Mouse (Mus musculus) stomach, embryonic 15.5 days (tissue): ENCODE measurements at regions not wholly inside any gene's neighbourhood (a gene's known extent, or its start where the extent isn't known, plus 50 kb on each side); places are given as distances from the start of the nearest gene placed in this dataset.
A peak's percentile ranks its signal among the peaks of the same experiment; 100 is the strongest.

Experiments used
- ATAC-seq: fragments of 200-750 bp; cut with Nextera tagmentation; 2 replicates; pipeline ENCODE4 v1.8.0; 2017; ENCODE audit warnings: low read depth, moderate number of reproducible peaks, moderate TSS enrichment; ENCODE audit not compliant: insufficient read depth, low FRiP score
- H3K27ac ChIP-seq: fragments of 300-500 bp; sonication (generic); 2 replicates; pipeline ENCODE4 v1.5.1; 2015; ENCODE audit warnings: mild to moderate bottlenecking, inconsistent platforms
- H3K27me3 ChIP-seq: fragments of 300-500 bp; sonication (generic); replicated peaks from 2 replicates; pipeline ENCODE4 v1.6.1; 2015; ENCODE audit warnings: inconsistent platforms
- H3K36me3 ChIP-seq: fragments of 300-500 bp; sonication (generic); 2 replicates; pipeline ENCODE4 v1.6.1; 2015; ENCODE audit warnings: inconsistent platforms
- H3K4me1 ChIP-seq: fragments of 300-500 bp; sonication (generic); 2 replicates; pipeline ENCODE4 v1.6.1; 2015; ENCODE audit warnings: inconsistent platforms
- H3K4me2 ChIP-seq: fragments of 300-500 bp; sonication (generic); 2 replicates; pipeline ENCODE4 v1.6.1; 2015; ENCODE audit warnings: mild to moderate bottlenecking, inconsistent platforms
- H3K4me3 ChIP-seq: fragments of 300-500 bp; sonication (generic); replicated peaks from 2 replicates; pipeline ENCODE4 v1.5.1; 2015; ENCODE audit warnings: inconsistent platforms
- H3K9ac ChIP-seq: fragments of 300-500 bp; sonication (generic); 2 replicates; pipeline ENCODE4 v1.6.1; 2015; ENCODE audit warnings: inconsistent platforms
- H3K9me3 ChIP-seq: fragments of 300-500 bp; sonication (generic); 2 replicates; pipeline ENCODE4 v1.6.1; 2016; ENCODE audit warnings: inconsistent platforms
- WGBS: fragments of 180-500 bp; shearing (Covaris S2); methylation state at CpG from one replicate; pipeline ENCODE4 v1.1.7; 2015; 5-methylcytosine and 5-hydroxymethylcytosine counted together

GRCm38 (mm10) chr1:156996084-156996880, 56.9 kb upstream of the Ralgps2 start:
- 84% methylated on average over 10 of the region's 10 CpGs for WGBS
- Histone ChIP-seq H3K9ac (no peak overlapping the region), H3K4me3 (no peak overlapping the region), H3K4me1 (peaks cover 5% of the 10 kb centered on the region), H3K27me3 (no peaks in the 10 kb centered on the region), H3K9me3 (no peaks in the 10 kb centered on the region), H3K4me2 (no peak overlapping the region), H3K27ac (no peak overlapping the region), H3K36me3 (no peaks in the 10 kb centered on the region)
- ATAC-seq, result no peak

DNA sequence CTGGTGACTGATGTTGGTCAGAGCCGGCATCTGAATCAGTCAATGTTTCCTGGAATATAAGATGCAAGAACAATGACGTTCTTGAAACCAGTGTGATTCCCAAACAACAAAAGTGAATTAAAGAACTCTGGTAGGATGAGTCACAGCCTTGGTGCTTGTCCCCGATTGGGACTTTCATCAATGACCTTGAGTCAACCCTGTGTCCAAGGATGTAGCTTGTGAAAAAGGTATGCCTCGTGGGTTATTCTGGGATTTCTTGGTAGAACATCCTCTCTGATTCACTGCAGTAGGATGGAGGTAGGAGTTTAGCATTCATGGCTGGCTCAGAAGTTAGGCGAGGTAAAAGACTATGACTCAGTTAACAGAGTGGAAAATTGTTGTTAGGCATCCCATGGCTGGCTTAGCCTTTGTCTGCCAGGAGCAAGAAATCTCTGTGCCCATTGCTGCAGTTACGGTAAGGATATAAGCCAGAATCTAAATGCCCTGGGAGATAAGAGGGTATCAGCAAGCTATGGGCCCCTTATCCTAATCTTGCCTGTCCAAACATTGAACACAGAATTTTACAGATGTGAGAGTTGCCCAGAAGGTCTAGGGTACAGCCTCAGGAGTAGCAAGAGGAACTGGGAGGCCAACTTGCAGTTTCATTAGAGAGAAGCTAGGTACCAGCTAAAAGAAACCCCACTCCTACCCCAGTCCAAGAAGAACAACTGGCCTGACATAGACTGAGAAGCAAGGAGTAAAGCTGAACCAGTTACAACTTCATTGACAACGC, 55.9 kb upstream of the Ralgps2 start:
- Histone ChIP-seq H3K9ac (no peak overlapping the region), H3K4me2 (no peak overlapping the region), H3K9me3 (no peaks in the 10 kb centered on the region), H3K27me3 (no peaks in the 10 kb centered on the region), H3K4me3 (no peak overlapping the region), H3K36me3 (no peaks in the 10 kb centered on the region), H3K27ac (no peak overlapping the region), H3K4me1 (peaks cover 12% of the 10 kb centered on the region)
- no peak for ATAC-seq
- 84% methylated on average over 7 of the region's 7 CpGs for WGBS

DNA sequence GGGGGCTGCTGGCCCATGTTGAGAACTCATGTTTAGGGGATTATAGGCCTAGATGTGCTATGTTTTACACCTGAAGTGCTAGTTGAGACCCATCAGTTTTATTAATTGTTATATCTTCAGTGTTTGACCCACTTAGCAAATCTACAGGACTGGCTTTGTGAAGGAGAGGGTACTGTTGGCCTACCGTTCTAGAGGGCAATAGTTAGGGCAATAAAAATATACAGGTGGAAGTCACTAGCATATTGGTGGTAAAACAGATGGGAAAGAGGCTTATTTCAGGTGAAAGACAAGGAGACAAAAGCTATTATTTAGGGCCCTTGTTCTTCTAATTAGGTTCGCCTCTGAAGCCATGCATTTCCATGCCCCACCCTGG, 55.2 kb upstream of the Ralgps2 start:
- no peak overlapping the region for H3K27ac ChIP-seq
- H3K4me1 ChIP-seq, result peaks cover 7% of the 10 kb centered on the region; the same call in 1 of the 2 replicates
- 85% methylated on average over 2 of the region's 2 CpGs for WGBS
- H3K4me3 ChIP-seq, result no peak overlapping the region
- no peaks in the 10 kb centered on the region for H3K27me3 ChIP-seq
- ATAC-seq, result no peak
- H3K9me3 ChIP-seq, result no peaks in the 10 kb centered on the region
- H3K4me2 ChIP-seq, result no peak overlapping the region
- no peak overlapping the region for H3K9ac ChIP-seq
- no peaks in the 10 kb centered on the region for H3K36me3 ChIP-seq

DNA sequence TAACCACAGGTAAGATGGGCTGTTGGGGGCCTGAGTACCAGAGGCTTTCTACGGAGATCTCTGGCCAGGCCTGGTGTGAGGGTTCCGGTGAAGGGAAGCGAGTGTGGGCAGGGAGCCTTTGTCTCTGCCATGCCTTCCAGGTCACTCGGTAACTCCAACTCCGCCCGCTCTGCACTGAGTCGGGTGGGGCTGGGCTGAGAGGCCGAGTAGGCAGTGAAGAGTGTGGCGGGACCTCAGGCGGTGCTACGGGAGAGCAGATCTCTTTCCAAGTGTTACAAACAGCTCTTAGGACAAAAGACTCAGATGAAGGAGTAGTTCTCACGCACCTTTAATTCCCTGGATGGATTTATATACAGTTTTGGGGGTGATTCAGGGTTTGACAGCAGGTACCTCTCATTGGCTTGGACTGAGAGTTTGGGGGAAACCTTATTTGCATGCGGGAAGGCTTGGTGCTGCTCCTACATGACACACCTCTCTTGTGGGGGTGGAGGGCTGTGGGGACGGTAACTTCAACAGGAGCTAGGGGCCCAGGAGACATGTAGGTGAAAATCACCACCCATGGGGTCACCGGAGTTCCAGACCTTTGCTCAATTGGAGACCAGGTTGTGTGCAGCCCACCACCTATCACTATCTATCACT, 54.7 kb upstream of the Ralgps2 start:
- Histone ChIP-seq H3K27ac (no peak overlapping the region), H3K36me3 (no peaks in the 10 kb centered on the region), H3K4me1 (peaks cover 7% of the 10 kb centered on the region; the same call in 1 of the 2 replicates), H3K4me3 (no peak overlapping the region), H3K9ac (no peak overlapping the region), H3K27me3 (no peaks in the 10 kb centered on the region), H3K4me2 (no peak overlapping the region), H3K9me3 (no peaks in the 10 kb centered on the region)
- 66% methylated on average over 15 of the region's 15 CpGs for WGBS
- ATAC-seq, result 0 out of 2 replicates have a peak, but pooled peaks have one; percentile 37

- no peaks in the 10 kb centered on the region for H3K9me3 ChIP-seq
- no peak overlapping the region for H3K9ac ChIP-seq
- H3K4me2 ChIP-seq, result no peak overlapping the region
- H3K36me3 ChIP-seq, result no peaks in the 10 kb centered on the region
- H3K27ac ChIP-seq, result no peak overlapping the region
- peaks cover 7% of the 10 kb centered on the region; the same call in 1 of the 2 replicates for H3K4me1 ChIP-seq
- WGBS, result 74% methylated on average over 3 of the region's 3 CpGs
- no peak overlapping the region for H3K4me3 ChIP-seq
- no peaks in the 10 kb centered on the region for H3K27me3 ChIP-seq
- ATAC-seq, result no peak
These were observed 53.7 kb upstream of the Ralgps2 start for GRCm38 (mm10) chr1:156993105-156993504.

DNA sequence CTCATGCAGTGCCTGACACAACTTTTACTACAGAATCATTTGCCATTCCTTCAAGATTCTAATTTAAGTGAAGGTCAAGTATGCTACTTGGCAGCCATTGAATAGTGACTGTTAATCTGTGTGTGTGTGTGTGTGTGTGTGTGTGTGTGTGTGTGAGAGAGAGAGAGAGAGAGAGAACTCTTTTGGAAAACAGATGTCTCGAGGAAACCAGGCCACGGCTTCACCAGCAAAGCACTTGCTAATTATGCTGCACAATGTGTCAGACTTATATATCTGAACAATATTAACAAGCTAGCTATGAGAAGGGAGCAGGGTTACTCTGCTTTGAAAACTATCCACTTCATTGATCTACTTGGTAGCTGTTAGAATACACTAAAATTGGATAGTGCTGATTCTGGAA, 53.1 kb upstream of the Ralgps2 start:
- WGBS, result 52% methylated on average over 2 of the region's 2 CpGs
- H3K4me1 ChIP-seq, result peaks cover 9% of the 10 kb centered on the region; the same call in 1 of the 2 replicates
- H3K27ac ChIP-seq, result no peak overlapping the region
- ATAC-seq, result no peak
- H3K27me3 ChIP-seq, result no peaks in the 10 kb centered on the region
- H3K9ac ChIP-seq, result no peak overlapping the region
- no peak overlapping the region for H3K4me2 ChIP-seq
- H3K36me3 ChIP-seq, result no peaks in the 10 kb centered on the region
- no peak overlapping the region for H3K4me3 ChIP-seq
- H3K9me3 ChIP-seq, result no peaks in the 10 kb centered on the region

DNA sequence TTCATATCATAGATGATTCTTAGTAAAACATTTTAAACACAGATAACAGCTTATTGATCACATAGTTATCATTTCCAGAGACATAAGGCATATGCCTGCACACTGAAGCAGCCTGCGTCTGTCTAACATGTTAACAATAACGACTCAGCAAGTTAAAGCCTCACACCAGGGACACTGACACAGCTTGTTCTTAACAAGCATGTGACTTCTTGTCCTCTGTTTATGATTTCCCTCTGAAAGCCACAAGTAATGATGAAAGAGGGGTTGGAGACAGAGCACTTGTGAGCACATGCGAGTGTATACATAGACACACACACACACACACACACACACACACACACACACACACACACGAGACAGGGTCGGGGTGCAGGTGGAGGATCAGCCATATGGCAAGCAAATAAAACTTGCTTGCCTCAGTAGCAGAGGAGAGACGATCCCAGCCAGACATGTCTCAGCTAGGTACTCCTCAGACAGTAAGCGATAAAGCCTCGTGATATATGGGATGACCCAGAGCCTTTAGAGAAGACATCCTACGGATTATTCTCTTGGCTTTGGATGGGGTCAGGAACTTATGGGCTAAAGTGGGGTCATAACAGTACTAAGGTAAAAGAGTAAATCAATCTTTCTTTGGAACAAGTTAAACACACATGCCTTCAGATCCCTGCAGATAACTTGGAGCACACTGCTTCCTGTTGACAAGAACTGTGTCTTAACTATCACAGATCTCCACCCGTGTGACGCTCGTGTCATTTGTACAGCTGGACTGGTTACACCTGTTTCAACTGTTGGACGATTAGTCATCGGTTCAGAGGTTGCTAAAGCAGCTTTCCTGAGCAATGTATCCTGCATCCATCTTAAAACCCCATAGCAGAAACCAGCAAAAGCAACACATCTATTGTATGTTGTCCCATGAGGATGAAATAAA, 51.4 kb upstream of the Ralgps2 start:
- no peak overlapping the region for H3K9ac ChIP-seq
- H3K4me1 ChIP-seq, result peaks cover 9% of the 10 kb centered on the region; the same call in 1 of the 2 replicates
- H3K4me2 ChIP-seq, result 0 out of 2 replicates have a peak overlapping the region, but pooled peaks have one; percentile 16
- H3K27me3 ChIP-seq, result no peaks in the 10 kb centered on the region
- no peaks in the 10 kb centered on the region for H3K36me3 ChIP-seq
- 20% methylated on average over 14 of the region's 14 CpGs for WGBS
- peak; percentile 70; the same call in 1 of the 2 replicates for ATAC-seq
- no peak overlapping the region for H3K4me3 ChIP-seq
- H3K9me3 ChIP-seq, result no peaks in the 10 kb centered on the region
- H3K27ac ChIP-seq, result peak overlapping the region; percentile 71

- H3K27me3 ChIP-seq, result no peaks in the 10 kb centered on the region
- peaks cover 9% of the 10 kb centered on the region; the same call in 1 of the 2 replicates for H3K4me1 ChIP-seq
- H3K9ac ChIP-seq, result no peak overlapping the region
- H3K4me3 ChIP-seq, result no peak overlapping the region
- WGBS, result 20% methylated on average over 9 of the region's 9 CpGs
- no peaks in the 10 kb centered on the region for H3K9me3 ChIP-seq
- H3K36me3 ChIP-seq, result no peaks in the 10 kb centered on the region
- H3K4me2 ChIP-seq, result no peak overlapping the region
- no peak overlapping the region; the same call in 1 of the 2 replicates for H3K27ac ChIP-seq
- no peak for ATAC-seq
These were observed 50.7 kb upstream of the Ralgps2 start for GRCm38 (mm10) chr1:156990112-156990511.

DNA sequence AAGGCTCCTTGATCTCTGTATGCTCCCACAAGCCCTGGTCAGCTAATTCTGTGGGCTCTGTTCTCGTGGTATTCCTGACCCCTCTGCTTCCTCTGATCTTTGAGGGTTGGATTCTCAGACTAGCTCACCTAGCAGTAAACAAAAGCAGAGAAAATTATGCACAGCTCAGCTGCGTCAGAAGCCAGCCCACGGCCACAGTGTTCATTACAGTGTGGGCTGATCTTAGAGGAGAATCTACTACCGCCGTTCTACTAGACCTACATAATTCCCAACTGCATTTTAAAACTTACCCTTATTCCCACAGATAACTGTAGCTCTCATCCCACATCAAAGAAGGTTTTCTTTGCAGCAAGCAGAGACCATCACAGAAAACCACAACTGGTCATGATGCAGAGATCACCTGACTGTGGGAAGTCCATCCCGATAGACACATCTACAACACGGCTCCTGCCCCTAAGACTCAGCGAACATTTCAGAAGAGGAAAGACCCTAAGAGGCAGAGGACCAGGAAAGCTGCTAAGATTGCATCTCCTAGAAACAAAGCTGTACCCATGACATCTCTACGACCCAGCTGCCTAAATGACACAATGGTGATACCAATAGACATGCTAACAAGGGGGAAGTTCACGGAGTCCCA, 49.8 kb upstream of the Ralgps2 start:
- peaks cover 9% of the 10 kb centered on the region; the same call in 1 of the 2 replicates for H3K4me1 ChIP-seq
- H3K27me3 ChIP-seq, result no peaks in the 10 kb centered on the region
- no peaks in the 10 kb centered on the region for H3K36me3 ChIP-seq
- no peak overlapping the region for H3K27ac ChIP-seq
- no peak for ATAC-seq
- no peak overlapping the region for H3K4me2 ChIP-seq
- H3K4me3 ChIP-seq, result no peak overlapping the region
- 85% methylated on average over 10 of the region's 10 CpGs for WGBS
- no peaks in the 10 kb centered on the region for H3K9me3 ChIP-seq
- H3K9ac ChIP-seq, result no peak overlapping the region
